Mouse (Mus musculus): ENCODE measurements around the gene Rnf40. TPM values are rescaled to one million over a fixed set of nuclear protein-coding genes. Genes with fewer than 3 reads are reported as not detected.

Rnf40 gene
- total and polyA plus RNA-seq, 3 experiments, result 39.3 to 73.0 (median 48.6) TPM

DNA sequence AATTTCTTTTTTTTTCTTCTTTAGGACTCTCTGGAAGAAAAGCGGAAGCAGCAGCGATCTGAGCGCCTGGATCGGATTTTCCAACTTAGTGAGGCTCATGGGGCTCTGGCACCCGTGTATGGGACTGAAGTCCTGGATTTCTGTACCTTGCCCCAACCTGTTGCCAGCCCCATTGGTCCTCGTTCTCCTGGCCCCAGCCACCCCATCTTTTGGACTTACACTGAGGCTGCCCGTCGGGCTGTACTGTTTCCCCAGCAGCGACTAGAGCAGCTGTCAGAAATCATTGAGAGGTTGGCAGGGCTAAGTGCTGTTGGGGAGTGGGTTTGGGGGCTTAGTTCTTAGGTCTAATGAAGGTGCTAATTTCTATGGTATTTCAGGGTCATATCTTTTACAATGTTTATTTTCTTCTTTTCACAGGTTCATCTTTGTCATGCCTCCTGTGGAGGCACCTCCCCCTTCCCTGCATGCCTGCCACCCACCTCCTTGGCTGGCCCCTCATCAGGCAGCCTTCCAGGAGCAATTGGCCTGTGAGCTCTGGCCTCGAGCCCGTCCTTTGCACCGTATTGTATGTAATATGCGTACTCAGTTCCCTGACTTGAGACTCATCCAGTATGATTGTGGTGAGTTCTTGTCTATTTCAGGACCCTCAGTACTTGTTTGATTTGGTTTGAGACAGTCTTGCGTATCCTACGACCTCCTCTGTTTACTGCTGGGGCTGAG is 39.3 kb upstream of the Rnf40 start:
- H3K9ac ChIP-seq (ENCODE audit: insufficient read depth, low read depth), result no peak overlapping the region
- H3K27ac ChIP-seq (ENCODE audit: insufficient read depth, low read depth), result no peak overlapping the region
- H3K79me2 ChIP-seq (replicated peaks; ENCODE audit: control insufficient read depth, extremely low read depth, insufficient read depth, poor library complexity, severe bottlenecking), result peaks cover 6% of the 10 kb centered on the region
- no peak overlapping the region for H3K4me3 ChIP-seq (replicated peaks in 1 of 3; ENCODE audit: low read depth in 2 of 3, low read length in 2 of 3, poor library complexity in 1 of 3)
- dilution Hi-C loops (cut with MboI; ENCODE audit: extremely low pct_ligation_motif_present, extremely low pct_unique_long_range_greater_than_20kb, low sequenced_read_pairs), result no loop called here
- no peak overlapping the region for H3K4me2 ChIP-seq (ENCODE audit: insufficient read depth, low read depth, poor library complexity, severe bottlenecking)
- H3K36me3 ChIP-seq (replicated peaks in 1 of 2; ENCODE audit: control insufficient read depth in 1 of 2, insufficient read depth in 1 of 2, low read length in 1 of 2), result peaks cover 58 to 89% of the 10 kb centered on the region in 2 experiments
- no peak for DNase-seq (ENCODE audit: extremely low read depth)
- in situ Hi-C loops (cut with MboI; ENCODE audit: low pct_ligation_motif_present, low pct_unique_long_range_greater_than_20kb, low sequenced_read_pairs), result no loop called here
- H3K4me1 ChIP-seq (ENCODE audit: control insufficient read depth in 1 of 2, insufficient read depth in 2 of 2), result no peaks in the 10 kb centered on the region
- no peaks in the 10 kb centered on the region for H3K27me3 ChIP-seq (replicated peaks)
- no peaks in the 10 kb centered on the region for H3K9me3 ChIP-seq (replicated peaks; ENCODE audit: low read length)
- TF ChIP-seq USF2 (conservative IDR thresholded peaks at IDR 0.05; ENCODE audit: low read depth, low read length), result no peak
- TF ChIP-seq MYC (IDR thresholded peaks at IDR 0.05; ENCODE audit: low read depth, low read length), result no peak
- no peak for TF ChIP-seq E2F4 (IDR thresholded peaks at IDR 0.05; ENCODE audit: insufficient replicate concordance, low read depth, low read length)
- no peak for TF ChIP-seq CTCF (conservative IDR thresholded peaks at IDR 0.05 in 1 of 2, IDR thresholded peaks at IDR 0.05 in 1 of 2; ENCODE audit: low read depth in 2 of 2, low read length in 2 of 2)
- no peak for TF ChIP-seq SIN3A (IDR thresholded peaks at IDR 0.05; ENCODE audit: low read length)
- TF ChIP-seq POLR2AphosphoS2 (IDR thresholded peaks at IDR 0.05; ENCODE audit: low read depth, low read length), result no peak

- no peak for DNase-seq (ENCODE audit: extremely low read depth)
- H3K4me1 ChIP-seq (ENCODE audit: control insufficient read depth in 1 of 2, insufficient read depth in 2 of 2), result no peaks in the 10 kb centered on the region
- in situ Hi-C loops (cut with MboI; ENCODE audit: low pct_ligation_motif_present, low pct_unique_long_range_greater_than_20kb, low sequenced_read_pairs) (no loop called here), dilution Hi-C loops (cut with MboI; ENCODE audit: extremely low pct_ligation_motif_present, extremely low pct_unique_long_range_greater_than_20kb, low sequenced_read_pairs) (no loop called here)
- no peak overlapping the region for H3K4me3 ChIP-seq (replicated peaks in 1 of 3; ENCODE audit: low read depth in 2 of 3, low read length in 2 of 3, poor library complexity in 1 of 3)
- H3K36me3 ChIP-seq (replicated peaks in 1 of 2; ENCODE audit: control insufficient read depth in 1 of 2, insufficient read depth in 1 of 2, low read length in 1 of 2), result peaks cover 58 to 88% of the 10 kb centered on the region in 2 experiments
- no peak for TF ChIP-seq SIN3A (IDR thresholded peaks at IDR 0.05; ENCODE audit: low read length)
- H3K27ac ChIP-seq (ENCODE audit: insufficient read depth, low read depth), result no peak overlapping the region
- no peaks in the 10 kb centered on the region for H3K27me3 ChIP-seq (replicated peaks)
- H3K9ac ChIP-seq (ENCODE audit: insufficient read depth, low read depth), result no peak overlapping the region
- no peaks in the 10 kb centered on the region for H3K9me3 ChIP-seq (replicated peaks; ENCODE audit: low read length)
- no peak overlapping the region for H3K4me2 ChIP-seq (ENCODE audit: insufficient read depth, low read depth, poor library complexity, severe bottlenecking)
- H3K79me2 ChIP-seq (replicated peaks; ENCODE audit: control insufficient read depth, extremely low read depth, insufficient read depth, poor library complexity, severe bottlenecking), result 0 out of 2 replicates have a peak, but pooled peaks cover 4% of the 10 kb centered on the region
Measured at GRCm38 (mm10) chr7:127551558-127551957, 37.0 kb upstream of the Rnf40 start.

DNA sequence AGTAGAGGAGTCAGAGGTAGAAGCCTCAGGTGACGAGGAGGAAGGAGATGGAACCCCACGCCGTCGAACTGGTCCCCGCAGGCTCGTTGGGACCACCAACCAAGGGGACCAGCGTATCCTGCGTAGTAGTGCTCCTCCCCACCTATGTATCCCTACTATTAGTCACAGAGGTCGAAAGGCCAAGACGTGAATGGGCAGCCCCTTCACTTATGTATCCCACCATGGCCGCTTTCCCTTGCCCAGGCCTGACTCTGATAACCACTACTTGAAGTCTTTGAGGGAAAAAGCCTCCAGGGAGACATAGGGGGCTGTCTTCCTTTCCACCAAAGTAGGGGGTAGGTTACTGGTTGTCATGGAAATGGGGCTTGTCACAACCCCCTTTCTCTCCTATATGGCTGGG is 28.0 kb upstream of the Rnf40 start:
- TF ChIP-seq MEF2A (IDR thresholded peaks at IDR 0.05; ENCODE audit: borderline replicate concordance, low read depth, low read length), result no peak
- no peak for TF ChIP-seq USF1 (IDR thresholded peaks at IDR 0.05; ENCODE audit: low read depth, low read length)
- TF ChIP-seq NRF1 (IDR thresholded peaks at IDR 0.05; ENCODE audit: low read depth, low read length), result no peak
- no peak for TF ChIP-seq HCFC1 (IDR thresholded peaks at IDR 0.05; ENCODE audit: low read depth, low read length)
- TF ChIP-seq MAZ (IDR thresholded peaks at IDR 0.05; ENCODE audit: low read depth, low read length), result no peak
- no peak for TF ChIP-seq NELFE (IDR thresholded peaks at IDR 0.05; ENCODE audit: low read depth, low read length)
- no peak for TF ChIP-seq ETS1 (conservative IDR thresholded peaks at IDR 0.05; ENCODE audit: low read depth, low read length)
- TF ChIP-seq MAFK (IDR thresholded peaks at IDR 0.05; ENCODE audit: insufficient replicate concordance, low read length), result no peak
- TF ChIP-seq ZKSCAN1 (IDR thresholded peaks at IDR 0.05; ENCODE audit: borderline replicate concordance, low read depth, low read length), result no peak
- TF ChIP-seq MAX (IDR thresholded peaks at IDR 0.05; ENCODE audit: low read length), result no peak
- TF ChIP-seq POLR2AphosphoS2 (IDR thresholded peaks at IDR 0.05; ENCODE audit: low read depth, low read length), result no peak
- TF ChIP-seq KAT2A (IDR thresholded peaks at IDR 0.05; ENCODE audit: insufficient replicate concordance, low read length), result no peak
- TF ChIP-seq SMC3 (IDR thresholded peaks at IDR 0.05; ENCODE audit: low read depth, low read length), result no peak
- TF ChIP-seq GABPA (IDR thresholded peaks at IDR 0.05; ENCODE audit: insufficient replicate concordance, low read depth, low read length), result no peak
- TF ChIP-seq ZMIZ1 (IDR thresholded peaks at IDR 0.05; ENCODE audit: low read depth, low read length), result no peak
- no peak for TF ChIP-seq PAX5 (IDR thresholded peaks at IDR 0.05; ENCODE audit: low read length)
- no peak for TF ChIP-seq ELF1 (IDR thresholded peaks at IDR 0.05; ENCODE audit: low read depth, low read length)
- peaks cover 49 to 85% of the 10 kb centered on the region in 2 experiments for H3K36me3 ChIP-seq (replicated peaks in 1 of 2; ENCODE audit: control insufficient read depth in 1 of 2, insufficient read depth in 1 of 2, low read length in 1 of 2)
- H3K4me3 ChIP-seq (replicated peaks in 1 of 3; ENCODE audit: low read depth in 2 of 3, low read length in 2 of 3, poor library complexity in 1 of 3), result no peak overlapping the region
- no peak overlapping the region for H3K27ac ChIP-seq (ENCODE audit: insufficient read depth, low read depth)
- no peaks in the 10 kb centered on the region for H3K4me1 ChIP-seq (ENCODE audit: control insufficient read depth in 1 of 2, insufficient read depth in 2 of 2)
- dilution Hi-C loops (cut with MboI; ENCODE audit: extremely low pct_ligation_motif_present, extremely low pct_unique_long_range_greater_than_20kb, low sequenced_read_pairs) (no loop called here), in situ Hi-C loops (cut with MboI; ENCODE audit: low pct_ligation_motif_present, low pct_unique_long_range_greater_than_20kb, low sequenced_read_pairs) (loop anchor here (5.0 kb wide), 1 partner anchor 33 kb away; no protein-coding TSS in a partner anchor)
- no peak overlapping the region for H3K4me2 ChIP-seq (ENCODE audit: insufficient read depth, low read depth, poor library complexity, severe bottlenecking)
- no peak for DNase-seq (ENCODE audit: extremely low read depth)
- H3K9me3 ChIP-seq (replicated peaks; ENCODE audit: low read length), result no peaks in the 10 kb centered on the region
- no peaks in the 10 kb centered on the region for H3K27me3 ChIP-seq (replicated peaks)
- no peak overlapping the region for H3K9ac ChIP-seq (ENCODE audit: insufficient read depth, low read depth)
- no peaks in the 10 kb centered on the region for H3K79me2 ChIP-seq (replicated peaks; ENCODE audit: control insufficient read depth, extremely low read depth, insufficient read depth, poor library complexity, severe bottlenecking)
